Mouse (Mus musculus) liver, embryonic 14.5 days (tissue): ENCODE data around the gene Cct6b.

Experiments used
- CTCF ChIP-seq: IDR thresholded peaks from 2 replicates; pipeline ENCODE4 v1.5.1; 2016; ENCODE audit warnings: antibody characterized with exemption, low read depth, control low read depth
- EP300 ChIP-seq: IDR thresholded peaks from 2 replicates; pipeline ENCODE4 v1.6.1; 2016; ENCODE audit warnings: antibody characterized with exemption, low read depth

- TF ChIP-seq CTCF (no peak), EP300 (no peak)
Measured at GRCm38 (mm10) chr11:82746857-82747366, 17.2 kb downstream of the Cct6b start.
